Mouse (Mus musculus): ENCODE data around the gene Cdc6. TPM values are rescaled to one million over a fixed set of nuclear protein-coding genes. Genes with fewer than 3 reads are reported as not detected.
"Not testable (repeated sequence)": the region's sequence is repeated elsewhere in the genome, so short reads cannot be mapped to it uniquely, and the experiment has no call there.

Cdc6 gene
- polyA plus RNA-seq, 1 experiment from 2014 or later, result 47.7 TPM

- DNase-seq (ENCODE audit: low spot score), result no peak
- H3K27me3 ChIP-seq (ENCODE audit: insufficient read depth, poor library complexity, severe bottlenecking), result no peaks in the 10 kb centered on the region
- WGBS, result 8% methylated on average over 12 of the region's 12 CpGs
- peaks cover 93% of the 10 kb centered on the region for H3K4me1 ChIP-seq
- H3K36me3 ChIP-seq, result 0 out of 2 replicates have a peak, but pooled peaks cover 3% of the 10 kb centered on the region
- H3K9me3 ChIP-seq, result no peaks in the 10 kb centered on the region
- peak overlapping the region; percentile 77 for H3K4me3 ChIP-seq
- H3K27ac ChIP-seq, result peak overlapping the region; percentile 92
Observed at GRCm38 (mm10) chr11:98928186-98928893, 20.7 kb downstream of the Cdc6 start.

GRCm38 (mm10) chr11:98929503-98929902, 21.9 kb downstream of the Cdc6 start:
- no peak for DNase-seq (ENCODE audit: low spot score)
- Histone ChIP-seq H3K27ac (peak overlapping the region; percentile 92), H3K4me1 (peaks cover 89% of the 10 kb centered on the region), H3K36me3 (0 out of 2 replicates have a peak, but pooled peaks cover 3% of the 10 kb centered on the region), H3K4me3 (peak overlapping the region; percentile 77), H3K27me3 (ENCODE audit: insufficient read depth, poor library complexity, severe bottlenecking) (no peaks in the 10 kb centered on the region), H3K9me3 (no peaks in the 10 kb centered on the region)
- WGBS, result 3% methylated on average over 9 of the region's 9 CpGs

GRCm38 (mm10) chr11:98930127-98930601, 22.6 kb downstream of the Cdc6 start:
- Histone ChIP-seq H3K9me3 (no peaks in the 10 kb centered on the region), H3K27me3 (ENCODE audit: insufficient read depth, poor library complexity, severe bottlenecking) (no peaks in the 10 kb centered on the region), H3K4me3 (peak overlapping the region; percentile 77), H3K4me1 (peaks cover 84% of the 10 kb centered on the region), H3K36me3 (peaks cover 6% of the 10 kb centered on the region; the same call in 1 of the 2 replicates), H3K27ac (peak overlapping the region; percentile 92)
- DNase-seq (ENCODE audit: low spot score), result no peak
- 45% methylated on average over 7 of the region's 7 CpGs for WGBS

GRCm38 (mm10) chr11:98930773-98931512, 23.3 kb downstream of the Cdc6 start:
- H3K27ac ChIP-seq, result peak overlapping the region; percentile 92
- 25% methylated on average over 10 of the region's 10 CpGs for WGBS
- H3K9me3 ChIP-seq, result no peaks in the 10 kb centered on the region
- H3K27me3 ChIP-seq (ENCODE audit: insufficient read depth, poor library complexity, severe bottlenecking), result no peaks in the 10 kb centered on the region
- peaks cover 7% of the 10 kb centered on the region; the same call in 1 of the 2 replicates for H3K36me3 ChIP-seq
- no peak for DNase-seq (ENCODE audit: low spot score)
- peak overlapping the region; percentile 39 for H3K4me3 ChIP-seq
- peaks cover 84% of the 10 kb centered on the region for H3K4me1 ChIP-seq

- Histone ChIP-seq H3K4me3 (peak overlapping the region; percentile 39), H3K27ac (peak overlapping the region; percentile 92), H3K9me3 (no peaks in the 10 kb centered on the region), H3K4me1 (peaks cover 84% of the 10 kb centered on the region), H3K36me3 (peaks cover 6% of the 10 kb centered on the region; the same call in 1 of the 2 replicates), H3K27me3 (ENCODE audit: insufficient read depth, poor library complexity, severe bottlenecking) (no peaks in the 10 kb centered on the region)
- no peak for DNase-seq (ENCODE audit: low spot score)
- 20% methylated on average over 7 of the region's 7 CpGs for WGBS
Observed at GRCm38 (mm10) chr11:98931513-98932292, 24.1 kb downstream of the Cdc6 start.

- WGBS, result 26% methylated on average over 19 of the region's 19 CpGs
- Histone ChIP-seq H3K27ac (peak overlapping the region; percentile 92), H3K4me3 (peak overlapping the region; percentile 39), H3K9me3 (no peaks in the 10 kb centered on the region), H3K36me3 (peaks cover 6% of the 10 kb centered on the region; the same call in 1 of the 2 replicates), H3K4me1 (peaks cover 88% of the 10 kb centered on the region), H3K27me3 (ENCODE audit: insufficient read depth, poor library complexity, severe bottlenecking) (no peaks in the 10 kb centered on the region)
- no peak for DNase-seq (ENCODE audit: low spot score)
Observed at GRCm38 (mm10) chr11:98932293-98933091, 24.9 kb downstream of the Cdc6 start.

- Histone ChIP-seq H3K9me3 (no peaks in the 10 kb centered on the region), H3K36me3 (peaks cover 6% of the 10 kb centered on the region; the same call in 1 of the 2 replicates), H3K27me3 (ENCODE audit: insufficient read depth, poor library complexity, severe bottlenecking) (no peaks in the 10 kb centered on the region), H3K27ac (peak overlapping the region; percentile 92), H3K4me3 (peak overlapping the region; percentile 39), H3K4me1 (peaks cover 88% of the 10 kb centered on the region)
- DNase-seq (ENCODE audit: low spot score), result no peak
- WGBS, result 43% methylated on average over 9 of the region's 9 CpGs
Observed at GRCm38 (mm10) chr11:98933151-98933550, 25.6 kb downstream of the Cdc6 start.

- peak overlapping the region; percentile 9; the same call in 1 of the 2 replicates for H3K27ac ChIP-seq
- H3K4me3 ChIP-seq; H3K36me3 ChIP-seq; DNase-seq (ENCODE audit: low spot score); H3K9me3 ChIP-seq; H3K27me3 ChIP-seq (ENCODE audit: insufficient read depth, poor library complexity, severe bottlenecking): not testable (repeated sequence)
- peaks cover 88% of the 10 kb centered on the region for H3K4me1 ChIP-seq
- WGBS, result 88% methylated on average over 2 of the region's 2 CpGs
Observed at GRCm38 (mm10) chr11:98933847-98934246, 26.2 kb downstream of the Cdc6 start.

GRCm38 (mm10) chr11:98934367-98934766, 26.8 kb downstream of the Cdc6 start:
- 84% methylated on average over 3 of the region's 3 CpGs for WGBS
- Histone ChIP-seq H3K4me1 (peaks cover 88% of the 10 kb centered on the region), H3K27ac (peak overlapping the region; percentile 54; the same call in 1 of the 2 replicates)

GRCm38 (mm10) chr11:98935123-98935522, 27.5 kb downstream of the Cdc6 start:
- Histone ChIP-seq H3K9me3 (no peaks in the 10 kb centered on the region), H3K4me1 (peaks cover 88% of the 10 kb centered on the region), H3K4me3 (no peak overlapping the region), H3K36me3 (peaks cover 9% of the 10 kb centered on the region; the same call in 1 of the 2 replicates), H3K27ac (peak overlapping the region; percentile 97), H3K27me3 (ENCODE audit: insufficient read depth, poor library complexity, severe bottlenecking) (no peaks in the 10 kb centered on the region)
- 84% methylated on average over 3 of the region's 3 CpGs for WGBS
- no peak for DNase-seq (ENCODE audit: low spot score)

More at GRCm38 (mm10) chr11:98934367-98934766, 26.8 kb downstream of the Cdc6 start:
- no peak for DNase-seq (ENCODE audit: low spot score)
- Histone ChIP-seq H3K9me3 (no peaks in the 10 kb centered on the region), H3K4me3 (no peak overlapping the region), H3K36me3 (peaks cover 9% of the 10 kb centered on the region; the same call in 1 of the 2 replicates), H3K27me3 (ENCODE audit: insufficient read depth, poor library complexity, severe bottlenecking) (no peaks in the 10 kb centered on the region)

GRCm38 (mm10) chr11:98936170-98936569, 28.6 kb downstream of the Cdc6 start:
- H3K36me3 ChIP-seq, result peaks cover 9% of the 10 kb centered on the region; the same call in 1 of the 2 replicates

More at GRCm38 (mm10) chr11:98936170-98936569, 28.6 kb downstream of the Cdc6 start:
- under 1% methylated on average over 29 of the region's 29 CpGs for WGBS
- Histone ChIP-seq H3K27ac (peak overlapping the region; percentile 97), H3K4me1 (peaks cover 88% of the 10 kb centered on the region), H3K9me3 (no peaks in the 10 kb centered on the region), H3K4me3 (peak overlapping the region; percentile 75), H3K27me3 (ENCODE audit: insufficient read depth, poor library complexity, severe bottlenecking) (no peaks in the 10 kb centered on the region)
- peak; percentile 95 for DNase-seq (ENCODE audit: low spot score)
